Mouse (Mus musculus): Measurements from ENCODE around the gene Acd.

DNA sequence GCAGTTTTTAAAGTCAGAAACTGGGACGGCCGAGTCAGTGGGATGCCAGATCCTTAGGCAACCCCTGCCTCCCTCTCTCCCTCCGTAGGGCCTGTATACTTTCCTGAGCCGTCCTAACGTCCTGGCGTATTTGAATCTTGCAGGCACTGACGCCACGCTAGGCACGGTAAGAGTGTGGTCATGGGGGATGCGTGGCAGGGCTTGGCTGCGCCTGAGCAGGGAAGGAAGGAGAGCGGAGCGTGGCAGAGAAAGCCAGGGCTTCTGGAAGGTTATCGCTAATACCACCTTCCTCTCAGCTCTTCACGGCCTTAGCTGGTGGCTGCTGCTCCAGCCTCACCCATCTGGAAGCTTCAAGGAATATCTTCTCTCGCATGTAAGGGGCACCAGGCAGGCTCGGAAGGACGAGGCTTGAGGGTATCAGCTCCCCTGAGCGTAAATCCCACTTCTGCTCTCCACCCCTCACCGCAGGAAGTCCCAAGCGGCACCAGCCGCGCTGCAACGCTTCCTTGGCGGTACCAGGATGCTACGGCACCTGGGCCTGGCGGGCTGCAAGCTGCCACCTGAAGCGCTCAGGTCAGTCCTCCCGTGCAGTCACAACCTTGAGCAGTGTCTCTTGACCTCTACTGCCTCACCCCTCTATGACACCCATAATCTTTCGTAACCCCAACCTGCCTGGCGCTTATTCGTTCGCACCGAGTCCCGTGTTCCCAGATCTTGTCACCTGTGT is 11.5 kb downstream of the Acd start:
- no peak for TF ChIP-seq CTCF (IDR thresholded peaks at IDR 0.05; ENCODE audit: extremely low read depth, insufficient read depth, low read length)
- TF ChIP-seq POLR2A (IDR thresholded peaks at IDR 0.05; ENCODE audit: extremely low read depth, insufficient read depth, low read length): no peak

Data from cortical plate, adult 2 months (tissue).